Mouse (Mus musculus) stomach, postnatal 0 days (tissue): ENCODE results near the gene Snx29. TPM values are rescaled to one million over a fixed set of nuclear protein-coding genes. Genes with fewer than 3 reads are reported as not detected.

Source experiments
- ATAC-seq: fragments of 200-750 bp; cut with Nextera tagmentation; 2 replicates; pipeline ENCODE4 v1.8.0; 2017; ENCODE audit not compliant: low FRiP score, low TSS enrichment
- DNase-seq: peaks from one replicate; pipeline ENCODE4 v3.0.0-alpha.2; 2016; ENCODE audit warnings: low spot score
- H3K27ac ChIP-seq: fragments of 300-500 bp; sonication (generic); replicated peaks from 2 replicates; pipeline ENCODE4 v1.5.1; 2014; ENCODE audit warnings: mild to moderate bottlenecking, control low read depth
- H3K27me3 ChIP-seq: fragments of 300-500 bp; sonication (generic); 2 replicates; pipeline ENCODE4 v1.6.1; 2014; ENCODE audit warnings: low read length; ENCODE audit not compliant: control insufficient read depth, insufficient read depth
- H3K36me3 ChIP-seq: fragments of 300-500 bp; sonication (generic); 2 replicates; pipeline ENCODE4 v1.6.1; 2014; ENCODE audit warnings: low read length, mixed read lengths; ENCODE audit not compliant: control insufficient read depth, insufficient read depth
- H3K4me1 ChIP-seq: fragments of 300-500 bp; sonication (generic); replicated peaks from 2 replicates; pipeline ENCODE4 v1.6.1; 2014; ENCODE audit warnings: antibody characterized with exemption; ENCODE audit not compliant: control insufficient read depth, insufficient read depth
- H3K4me2 ChIP-seq: fragments of 300-500 bp; sonication (generic); replicated peaks from 2 replicates; pipeline ENCODE4 v1.6.1; 2014; ENCODE audit warnings: low read depth, mild to moderate bottlenecking, control low read depth, moderate library complexity
- H3K4me3 ChIP-seq: fragments of 300-500 bp; sonication (generic); 2 replicates; pipeline ENCODE4 v1.5.1; 2014; ENCODE audit warnings: low read depth, low read length, control low read depth
- H3K9ac ChIP-seq: fragments of 300-500 bp; sonication (generic); 2 replicates; pipeline ENCODE4 v1.6.1; 2014; ENCODE audit warnings: mild to moderate bottlenecking, low read length, control low read depth, mixed read lengths
- H3K9me3 ChIP-seq: fragments of 300-500 bp; sonication (generic); 2 replicates; pipeline ENCODE4 v1.6.1; 2016; ENCODE audit warnings: low read length; ENCODE audit not compliant: control insufficient read depth
- CTCF ChIP-seq: IDR thresholded peaks from 2 replicates; pipeline ENCODE4 v1.5.1; 2016; ENCODE audit warnings: antibody characterized with exemption, low read depth, mild to moderate bottlenecking, moderate library complexity
- EP300 ChIP-seq: optimal IDR thresholded peaks from 2 replicates; pipeline ENCODE3; 2016; ENCODE audit warnings: antibody characterized with exemption
- WGBS: fragments of 180-500 bp; shearing (Covaris S2); extraction: QIAGEN DNeasy Blood & Tissue Kit; methylation state at CpG from one replicate; pipeline ENCODE4 v1.1.7; 2014; 5-methylcytosine and 5-hydroxymethylcytosine counted together
- polyA plus RNA-seq: library from polyadenylated mRNA; unstranded; fragments of >200 nt; fragmentation: Nextera tagmentation; extraction: Ambion mirVana; gene quantifications from 2 replicates; pipeline ENCODE4 v1.2.1, GENCODE M21; 2015

Snx29 gene
- polyA plus RNA-seq, 1 experiment from 2014 or later = 4.8 TPM

DNA sequence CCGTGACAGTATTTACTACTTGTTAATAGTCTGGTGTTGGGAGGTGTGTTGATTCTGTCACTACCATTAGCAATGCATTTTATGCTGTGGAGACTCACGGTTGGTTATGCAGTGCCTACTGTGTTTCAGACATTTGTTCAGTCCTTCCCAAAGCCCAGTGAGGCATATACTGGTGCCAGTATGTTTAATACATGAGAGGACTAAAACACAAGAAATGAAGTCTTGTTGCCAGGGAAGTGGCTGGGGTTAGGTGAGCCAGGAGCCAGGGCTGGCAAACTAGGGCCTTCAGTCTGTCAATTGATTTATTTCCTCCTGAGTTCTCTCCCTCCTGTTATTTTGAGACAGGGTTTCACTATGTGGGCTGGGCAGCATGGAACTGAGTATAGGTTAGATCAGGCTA, 154.3 kb downstream of the Snx29 start:
- ATAC-seq = no peak
- Histone ChIP-seq H3K4me3 (no peak overlapping the region), H3K4me2 (no peak overlapping the region), H3K27me3 (no peaks in the 10 kb centered on the region), H3K36me3 (no peaks in the 10 kb centered on the region; the same call in 1 of the 2 replicates), H3K27ac (no peak overlapping the region), H3K4me1 (0 out of 2 replicates have a peak, but pooled peaks cover 2% of the 10 kb centered on the region), H3K9me3 (no peaks in the 10 kb centered on the region), H3K9ac (no peak overlapping the region)
- DNase-seq = no peak
- WGBS = 73% methylated on average over 2 of the region's 2 CpGs
- no peak for TF ChIP-seq CTCF
- no peak for TF ChIP-seq EP300

DNA sequence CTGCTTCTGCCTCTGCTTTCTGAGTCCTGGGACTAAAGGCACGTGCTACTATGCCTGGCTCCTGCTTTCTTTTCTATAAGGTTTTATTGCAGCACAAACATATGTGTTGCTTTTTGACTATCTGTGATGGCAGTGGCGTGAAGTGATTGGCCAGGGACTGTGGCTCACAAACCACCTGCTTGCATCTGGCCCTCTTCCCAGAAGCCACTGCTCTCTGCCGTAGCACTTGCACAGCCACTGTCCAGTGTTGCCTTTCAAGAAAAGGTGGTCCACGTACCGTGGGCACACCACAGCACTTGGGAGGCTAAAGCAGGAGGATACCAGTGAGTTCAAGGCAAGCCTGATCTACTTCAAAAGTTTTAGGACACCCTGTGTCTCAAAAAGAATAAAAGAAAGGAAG, 154.9 kb downstream of the Snx29 start:
- Histone ChIP-seq H3K4me1 (0 out of 2 replicates have a peak, but pooled peaks cover 2% of the 10 kb centered on the region), H3K4me3 (no peak overlapping the region), H3K4me2 (no peak overlapping the region), H3K27ac (no peak overlapping the region), H3K36me3 (no peaks in the 10 kb centered on the region; the same call in 1 of the 2 replicates), H3K9me3 (no peaks in the 10 kb centered on the region), H3K27me3 (no peaks in the 10 kb centered on the region), H3K9ac (no peak overlapping the region)
- ATAC-seq = no peak
- TF ChIP-seq CTCF (no peak), EP300 (no peak)
- DNase-seq = no peak
- 84% methylated on average over 5 of the region's 5 CpGs for WGBS

DNA sequence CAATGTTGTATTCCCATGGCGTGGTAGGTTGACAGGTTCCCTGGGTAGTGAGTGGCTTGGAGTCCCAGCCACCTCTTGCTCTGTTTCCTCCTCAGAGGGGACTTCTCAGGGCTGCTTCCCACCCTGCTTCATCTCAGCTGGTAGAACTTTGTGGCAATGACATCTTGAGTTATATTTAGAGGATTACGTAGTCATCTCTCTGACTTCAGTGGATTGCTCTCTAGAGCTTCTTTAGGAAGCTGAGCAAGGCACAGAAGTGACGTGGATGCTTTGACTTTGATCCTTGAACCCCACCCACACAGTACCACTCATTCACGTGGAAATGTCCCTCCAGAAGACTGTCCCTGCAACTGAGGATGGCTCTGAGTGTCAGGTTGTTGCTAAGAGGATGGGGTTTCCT, 156.9 kb downstream of the Snx29 start:
- ATAC-seq (no peak), DNase-seq (no peak)
- Histone ChIP-seq H3K4me2 (no peak overlapping the region), H3K4me1 (0 out of 2 replicates have a peak, but pooled peaks cover 2% of the 10 kb centered on the region), H3K36me3 (no peaks in the 10 kb centered on the region; the same call in 1 of the 2 replicates), H3K4me3 (no peak overlapping the region), H3K27ac (no peak overlapping the region), H3K27me3 (no peaks in the 10 kb centered on the region), H3K9ac (no peak overlapping the region), H3K9me3 (no peaks in the 10 kb centered on the region)
- WGBS = 81% methylated on average over 4 of the region's 4 CpGs
- TF ChIP-seq CTCF (no peak), EP300 (no peak)

DNA sequence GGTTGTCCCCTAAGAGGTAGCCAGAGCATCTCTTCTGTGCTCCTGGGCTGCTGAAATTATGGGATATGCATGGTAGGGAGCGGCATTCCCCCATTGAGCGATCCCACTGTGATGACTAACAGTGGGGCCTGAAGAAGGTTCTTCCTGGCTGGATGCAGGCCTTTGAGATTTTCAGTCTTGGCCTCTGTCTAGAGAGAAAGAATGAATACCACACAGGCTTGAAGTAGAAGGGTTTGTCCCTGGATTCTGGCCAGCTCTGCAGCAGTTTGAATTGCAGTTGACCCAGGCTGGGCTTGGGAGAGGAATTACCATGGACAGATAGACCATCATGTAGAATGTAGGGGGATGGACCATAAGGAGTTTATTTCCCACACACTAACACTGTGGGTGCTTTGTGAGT, 159.5 kb downstream of the Snx29 start:
- WGBS = 48% methylated on average over 2 of the region's 2 CpGs
- no peaks in the 10 kb centered on the region for H3K4me1 ChIP-seq
- no peak overlapping the region for H3K4me3 ChIP-seq
- DNase-seq (no peak), ATAC-seq (peak; percentile 32; the same call in 1 of the 2 replicates)
- H3K9me3 ChIP-seq = no peaks in the 10 kb centered on the region
- no peak for TF ChIP-seq CTCF
- TF ChIP-seq EP300 = no peak
- H3K27me3 ChIP-seq = no peaks in the 10 kb centered on the region
- no peak overlapping the region for H3K27ac ChIP-seq
- no peak overlapping the region for H3K4me2 ChIP-seq
- H3K36me3 ChIP-seq = no peaks in the 10 kb centered on the region; the same call in 1 of the 2 replicates
- no peak overlapping the region for H3K9ac ChIP-seq

- H3K27ac ChIP-seq = no peak overlapping the region
- H3K4me1 ChIP-seq = no peaks in the 10 kb centered on the region
- WGBS = 73% methylated on average over 7 of the region's 7 CpGs
- H3K9ac ChIP-seq = no peak overlapping the region
- no peak for TF ChIP-seq EP300
- no peak for TF ChIP-seq CTCF
- H3K36me3 ChIP-seq = no peaks in the 10 kb centered on the region
- DNase-seq = no peak
- H3K27me3 ChIP-seq = no peaks in the 10 kb centered on the region
- H3K4me3 ChIP-seq = no peak overlapping the region
- ATAC-seq = no peak
- no peak overlapping the region for H3K4me2 ChIP-seq
- no peaks in the 10 kb centered on the region for H3K9me3 ChIP-seq
Measured at GRCm38 (mm10) chr16:11494895-11495294, 172.2 kb downstream of the Snx29 start.

DNA sequence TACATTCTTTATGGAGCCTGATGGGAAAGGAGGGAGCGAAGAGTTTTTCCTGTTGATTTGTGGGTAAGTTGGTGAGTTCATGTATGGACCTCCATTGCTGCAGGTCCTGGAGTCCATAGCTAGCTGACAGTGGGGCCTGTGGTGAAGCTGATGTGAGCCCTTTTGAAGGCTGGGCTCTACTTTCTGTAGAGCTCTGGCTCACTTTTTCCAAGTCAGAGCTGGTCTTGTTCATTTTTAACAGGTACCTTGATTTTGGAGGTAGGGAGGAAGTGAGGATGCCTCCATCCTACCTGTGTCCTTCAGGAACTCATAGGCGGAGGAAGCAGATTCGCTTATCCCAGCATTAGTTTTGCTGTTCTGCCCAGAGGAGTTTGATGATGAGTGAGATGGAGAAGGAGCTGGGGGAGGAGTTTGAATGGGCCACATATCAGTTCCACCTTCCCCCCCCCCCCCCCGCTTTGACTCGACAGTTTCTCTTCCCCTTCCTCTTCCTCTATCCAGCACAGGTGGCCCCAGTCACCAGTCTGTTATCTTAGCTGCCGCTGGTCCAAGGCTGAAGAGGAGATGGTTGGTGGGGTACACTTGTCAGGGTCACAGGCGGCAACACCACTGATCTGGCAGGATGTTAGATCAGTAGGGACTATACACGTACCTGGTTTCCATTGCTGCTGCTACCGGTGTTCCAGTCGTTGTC, 173.4 kb downstream of the Snx29 start:
- Histone ChIP-seq H3K9me3 (no peaks in the 10 kb centered on the region), H3K9ac (no peak overlapping the region), H3K4me2 (no peak overlapping the region), H3K36me3 (no peaks in the 10 kb centered on the region), H3K27ac (no peak overlapping the region), H3K4me1 (no peaks in the 10 kb centered on the region), H3K4me3 (no peak overlapping the region), H3K27me3 (no peaks in the 10 kb centered on the region)
- no peak for ATAC-seq
- TF ChIP-seq EP300 (no peak), CTCF (no peak)
- 63% methylated on average over 9 of the region's 10 CpGs for WGBS
- no peak for DNase-seq
